In genomic region chr1:80389518-80389917, GRCm38 (mm10) we compare ENCODE assay signal across 20 mouse cellular contexts. TPM values are rescaled to one million over a fixed set of nuclear protein-coding genes. Genes with fewer than 3 reads are reported as not detected.
DNase-seq lines count a peak whose midpoint lies in the region; ATAC-seq and TF ChIP-seq lines count a peak whose summit lies in the region.
"Had no signal": no experiment of that assay in that cellular context is flagged by ENCODE, and none has a peak within 500 bp of the region (broad histone marks: within the 10 kb centered on the region; RNA-seq: fewer than 3 reads in every experiment).

No protein-coding gene starts in this region.

- no peak overlapping the region for H3K4me2 ChIP-seq in forebrain, postnatal 0 days (ENCODE audit: low read depth)
- no peak overlapping the region for H3K4me2 ChIP-seq in forebrain, embryonic 11.5 days (ENCODE audit: low read depth, low read length, severe bottlenecking)
- H3K4me2 ChIP-seq: heart, embryonic 13.5 days; hindbrain, embryonic 12.5 days; limb, embryonic 15.5 days had no signal

- H3K27ac ChIP-seq in forebrain, postnatal 0 days (ENCODE audit: low read depth, low read length): peak overlapping the region; percentile 3; the same call in 1 of the 2 replicates
- H3K27ac ChIP-seq in forebrain, embryonic 11.5 days (ENCODE audit: low read depth, low read length): no peak overlapping the region
- H3K27ac ChIP-seq: heart, embryonic 13.5 days; hindbrain, embryonic 12.5 days; limb, embryonic 15.5 days; midbrain, embryonic 10.5 days had no signal

- no peaks in the 10 kb centered on the region for H3K4me1 ChIP-seq in forebrain, postnatal 0 days (ENCODE audit: insufficient read depth)
- H3K4me1 ChIP-seq in forebrain, embryonic 11.5 days (replicated peaks; ENCODE audit: control insufficient read depth, insufficient read depth, low read length): no peaks in the 10 kb centered on the region
- H3K4me1 ChIP-seq: hindbrain, embryonic 12.5 days; limb, embryonic 15.5 days; midbrain, embryonic 10.5 days had no signal

- ATAC-seq in forebrain, postnatal 0 days: peak; percentile 5; the same call in 1 of the 2 replicates
- ATAC-seq in forebrain, embryonic 11.5 days (replicated peaks; ENCODE audit: low FRiP score): no peak
- ATAC-seq in common myeloid progenitor, adult 5-6 weeks (replicated peaks; ENCODE audit: low read depth, poor library complexity, severe bottlenecking): peak; percentile 45
- ATAC-seq in neutrophil, adult 5-6 weeks (ENCODE audit: extremely low read depth, insufficient number of reproducible peaks, low FRiP score, poor library complexity, severe bottlenecking): peak; percentile 41; the same call in 1 of the 2 replicates

- H3K36me3 ChIP-seq in forebrain, postnatal 0 days (ENCODE audit: insufficient read depth): no peaks in the 10 kb centered on the region
- H3K36me3 ChIP-seq in forebrain, embryonic 11.5 days (ENCODE audit: control insufficient read depth, insufficient read depth, low read length): no peaks in the 10 kb centered on the region
- H3K36me3 ChIP-seq: G1E; heart, embryonic 13.5 days; hindbrain, embryonic 12.5 days; limb, embryonic 15.5 days; midbrain, embryonic 10.5 days had no signal

- no peaks in the 10 kb centered on the region for H3K27me3 ChIP-seq in forebrain, postnatal 0 days (ENCODE audit: insufficient read depth, low read length)
- no peaks in the 10 kb centered on the region for H3K27me3 ChIP-seq in forebrain, embryonic 11.5 days (ENCODE audit: control insufficient read depth, insufficient read depth, low read length)
- H3K27me3 ChIP-seq: heart, embryonic 13.5 days; hindbrain, embryonic 12.5 days; limb, embryonic 15.5 days had no signal

- no peak for TF ChIP-seq CTCF in forebrain, postnatal 0 days (IDR thresholded peaks at IDR 0.05; ENCODE audit: low read depth)

- no peak overlapping the region for H3K4me3 ChIP-seq in forebrain, postnatal 0 days (ENCODE audit: low read depth, low read length)
- no peak overlapping the region for H3K4me3 ChIP-seq in forebrain, embryonic 11.5 days (ENCODE audit: low read depth, low read length)
- H3K4me3 ChIP-seq: erythroblast, embryonic 14.5 days; heart, embryonic 13.5 days; hindbrain, embryonic 12.5 days; limb, embryonic 15.5 days; midbrain, embryonic 10.5 days had no signal

- no peaks in the 10 kb centered on the region for H3K9me3 ChIP-seq in forebrain, postnatal 0 days (ENCODE audit: low read length)
- H3K9me3 ChIP-seq in forebrain, embryonic 11.5 days (ENCODE audit: control insufficient read depth, low read length): no peaks in the 10 kb centered on the region
- H3K9me3 ChIP-seq: G1E; hindbrain, embryonic 12.5 days; limb, embryonic 15.5 days; midbrain, embryonic 10.5 days had no signal

- H3K9ac ChIP-seq in forebrain, postnatal 0 days: no peak overlapping the region
- no peak overlapping the region for H3K9ac ChIP-seq in forebrain, embryonic 11.5 days (ENCODE audit: low read length)
- H3K9ac ChIP-seq: heart, embryonic 13.5 days; hindbrain, embryonic 12.5 days; limb, embryonic 15.5 days had no signal

- no peak for DNase-seq in forebrain, postnatal 0 days
- DNase-seq in forebrain, embryonic 11.5 days (ENCODE audit: low spot score): no peak
- DNase-seq in 416B (ENCODE audit: low read depth): peak; percentile 79
- DNase-seq in adrenal gland, adult 18-20 months (ENCODE audit: low spot score in 2 of 2): no peak
- DNase-seq in lung, adult 18-20 months: no peak
- DNase-seq in heart, adult 8-10 months (ENCODE audit: low spot score): no peak
- DNase-seq: cerebellum, adult 2 months; embryo, embryonic 11 days; gastrocnemius, postnatal 25 days; kidney, adult 11 months; lung, adult 2 months; right cerebral cortex, postnatal 4 days had no signal

- WGBS in forebrain, postnatal 0 days: 74% methylated on average over 7 of the region's 7 CpGs
- 91% methylated on average over 7 of the region's 7 CpGs for WGBS in forebrain, embryonic 11.5 days

RNA-seq across cellular contexts. Expression of gene Cul3, which starts 49.2 kb away (rescaled TPM):
- total RNA-seq in forebrain, postnatal 0 days (2014; rRNA removed): 93.3 and 99.6 TPM in 2 replicates
- polyA plus RNA-seq in forebrain, postnatal 0 days (2015; fragmentation: Nextera tagmentation; extraction: Ambion mirVana): 24.7 and 25.5 TPM in 2 replicates
- polyA plus RNA-seq in forebrain, embryonic 11.5 days (2014; fragmentation: Nextera tagmentation; extraction: Ambion mirVana): 47.9 and 51.7 TPM in 2 replicates
- 239 and 469 TPM in 2 replicates for total RNA-seq in common myeloid progenitor, adult 5-6 weeks (2017)
- total RNA-seq in neutrophil, adult 5-6 weeks (2017): 273 and 434 TPM in 2 replicates
- total RNA-seq in adrenal gland, adult 18-20 months (2021): 100 to 1,000 TPM; 121 to 125 TPM
- 100 to 1,000 TPM; 118 to 167 (median 129) TPM for total RNA-seq in heart, adult 8-10 months (2022)
